Mouse (Mus musculus) stomach, embryonic 16.5 days (tissue): Measurements from ENCODE around the gene Ipo9. TPM values are rescaled to one million over a fixed set of nuclear protein-coding genes. Genes with fewer than 3 reads are reported as not detected.

Experiments
- ATAC-seq: fragments of 200-750 bp; cut with Nextera tagmentation; 2 replicates; pipeline ENCODE4 v1.8.0; 2017; ENCODE audit warnings: moderate number of reproducible peaks, moderate TSS enrichment; ENCODE audit not compliant: insufficient read depth, low FRiP score
- H3K27ac ChIP-seq: fragments of 300-500 bp; sonication (generic); 2 replicates; pipeline ENCODE4 v1.5.1; 2014; ENCODE audit warnings: low read length
- H3K27me3 ChIP-seq: fragments of 300-500 bp; sonication (generic); 2 replicates; pipeline ENCODE4 v1.6.1; 2014; ENCODE audit warnings: low read length, control low read depth, mixed read lengths; ENCODE audit not compliant: control insufficient read depth, insufficient read depth
- H3K36me3 ChIP-seq: fragments of 300-500 bp; sonication (generic); 2 replicates; pipeline ENCODE4 v1.6.1; 2014; ENCODE audit warnings: low read length; ENCODE audit not compliant: control insufficient read depth, insufficient read depth
- H3K4me1 ChIP-seq: fragments of 300-500 bp; sonication (generic); 2 replicates; pipeline ENCODE4 v1.6.1; 2014; ENCODE audit warnings: low read length, control low read depth, mixed read lengths; ENCODE audit not compliant: control insufficient read depth, insufficient read depth
- H3K4me2 ChIP-seq: fragments of 300-500 bp; sonication (generic); 2 replicates; pipeline ENCODE4 v1.6.1; 2014; ENCODE audit warnings: low read depth, low read length, mixed read lengths
- H3K4me3 ChIP-seq: fragments of 300-500 bp; sonication (generic); replicated peaks from 2 replicates; pipeline ENCODE4 v1.5.1; 2014; ENCODE audit warnings: mild to moderate bottlenecking, low read length
- H3K9ac ChIP-seq: fragments of 300-500 bp; sonication (generic); 2 replicates; pipeline ENCODE4 v1.6.1; 2014; ENCODE audit warnings: low read length
- H3K9me3 ChIP-seq: fragments of 300-500 bp; sonication (generic); replicated peaks from 2 replicates; pipeline ENCODE4 v1.6.1; 2016; ENCODE audit warnings: low read length, control low read depth; ENCODE audit not compliant: control insufficient read depth
- WGBS: fragments of 180-500 bp; shearing (Covaris S2); extraction: QIAGEN DNeasy Blood & Tissue Kit; methylation state at CpG from one replicate; pipeline ENCODE4 v1.1.7; 2014; 5-methylcytosine and 5-hydroxymethylcytosine counted together
- polyA plus RNA-seq: library from polyadenylated mRNA; unstranded; fragments of >200 nt; fragmentation: Nextera tagmentation; extraction: Ambion mirVana; gene quantifications from 2 replicates; pipeline ENCODE4 v1.2.1, GENCODE M21; 2015

Gene Ipo9
- 92.4 and 94.8 TPM in 2 replicates for polyA plus RNA-seq

- peak; percentile 96 for ATAC-seq
- H3K4me3 ChIP-seq = peak within 1 kb of the TSS; percentile 88
- H3K9me3 ChIP-seq = no peaks in the 10 kb centered on the region
- H3K9ac ChIP-seq = peak within 1 kb of the TSS; percentile 92
- H3K4me1 ChIP-seq = peaks cover 14% of the 10 kb centered on the region
- no peaks in the 10 kb centered on the region for H3K27me3 ChIP-seq
- H3K4me2 ChIP-seq = peak within 1 kb of the TSS; percentile 72
- no peaks in the 10 kb centered on the region for H3K36me3 ChIP-seq
- H3K27ac ChIP-seq = peak within 1 kb of the TSS; percentile 89
- under 1% methylated on average over 65 of the region's 65 CpGs for WGBS
Measured at GRCm38 (mm10) chr1:135429901-135430668, at the start of gene Ipo9. Ipo9 (minus strand) TSS chr1:135430499.

GRCm38 (mm10) chr1:135475571-135475895 is 45.2 kb upstream of the Ipo9 start:
- no peaks in the 10 kb centered on the region for H3K9me3 ChIP-seq
- H3K9ac ChIP-seq = no peak overlapping the region
- H3K27ac ChIP-seq = no peak overlapping the region; the same call in 1 of the 2 replicates
- H3K36me3 ChIP-seq = no peaks in the 10 kb centered on the region
- no peak overlapping the region for H3K4me3 ChIP-seq
- peaks cover 11% of the 10 kb centered on the region; the same call in 1 of the 2 replicates for H3K4me1 ChIP-seq
- no peak for ATAC-seq
- no peak overlapping the region for H3K4me2 ChIP-seq
- 85% methylated on average over 7 of the region's 7 CpGs for WGBS
- H3K27me3 ChIP-seq = no peaks in the 10 kb centered on the region

DNA sequence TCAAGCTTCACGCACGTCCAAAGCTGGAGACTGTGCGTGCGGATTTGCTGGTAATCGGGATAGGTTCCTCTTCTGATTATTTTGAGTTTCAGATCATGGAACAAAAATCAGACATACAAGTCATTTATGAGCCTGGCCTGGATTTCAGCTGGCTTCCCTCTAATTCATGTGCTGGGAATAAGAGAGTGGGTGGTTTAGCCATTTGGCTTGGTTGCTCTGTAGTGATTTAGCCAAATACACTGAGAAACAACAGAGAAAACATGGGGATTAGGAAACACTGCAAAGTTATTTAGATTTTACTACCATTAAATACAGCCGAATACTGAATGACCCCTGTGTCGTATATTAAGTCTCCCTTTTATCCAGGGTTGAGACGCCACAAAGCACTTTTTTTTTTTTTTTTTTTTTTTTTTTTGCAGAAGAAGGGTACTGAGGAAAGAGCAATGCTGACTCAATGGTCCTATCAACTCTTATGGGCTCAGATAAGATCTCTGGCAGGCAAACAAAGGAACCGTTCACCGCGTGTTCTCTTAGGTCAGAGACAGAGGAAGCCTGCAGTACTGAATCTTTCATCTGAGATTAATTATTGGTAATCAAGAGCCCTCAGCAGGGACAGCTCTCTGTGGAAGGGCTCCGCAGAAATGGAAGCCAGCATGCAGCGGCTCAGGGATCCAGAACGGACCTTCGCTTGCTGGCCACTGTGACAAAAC is 44.7 kb upstream of the Ipo9 start:
- Histone ChIP-seq H3K4me1 (peaks cover 11% of the 10 kb centered on the region; the same call in 1 of the 2 replicates), H3K4me2 (no peak overlapping the region), H3K9me3 (no peaks in the 10 kb centered on the region), H3K36me3 (no peaks in the 10 kb centered on the region), H3K27me3 (no peaks in the 10 kb centered on the region), H3K4me3 (no peak overlapping the region), H3K9ac (no peak overlapping the region), H3K27ac (peak overlapping the region; percentile 48)
- WGBS = 66% methylated on average over 15 of the region's 15 CpGs
- no peak for ATAC-seq

- no peaks in the 10 kb centered on the region for H3K27me3 ChIP-seq
- no peak overlapping the region for H3K9ac ChIP-seq
- peaks cover 11% of the 10 kb centered on the region; the same call in 1 of the 2 replicates for H3K4me1 ChIP-seq
- no peak overlapping the region for H3K4me3 ChIP-seq
- no peaks in the 10 kb centered on the region for H3K36me3 ChIP-seq
- 40% methylated on average over 5 of the region's 5 CpGs for WGBS
- H3K9me3 ChIP-seq = no peaks in the 10 kb centered on the region
- no peak overlapping the region for H3K27ac ChIP-seq
- H3K4me2 ChIP-seq = no peak overlapping the region
- no peak for ATAC-seq
Measured at GRCm38 (mm10) chr1:135472536-135472935, 42.2 kb upstream of the Ipo9 start.

DNA sequence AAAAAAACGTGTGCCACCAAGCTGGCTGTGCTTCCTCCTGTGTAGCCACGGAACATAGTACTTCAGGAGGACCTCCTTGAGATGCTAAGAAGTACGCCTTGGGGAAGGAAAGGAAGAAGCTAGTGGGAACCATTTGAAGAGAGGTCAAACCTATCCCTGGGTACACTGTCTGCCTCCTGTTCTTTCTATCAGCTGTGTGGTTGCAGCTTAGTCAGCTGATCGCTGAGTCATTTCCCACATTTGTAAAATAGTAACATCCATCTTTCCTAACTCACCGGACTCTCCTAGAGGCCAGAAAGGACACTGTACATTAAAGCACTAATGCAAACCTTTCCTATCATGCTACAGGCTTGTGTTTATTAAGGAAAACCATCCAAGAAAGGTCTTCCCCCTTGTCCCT is 41.4 kb upstream of the Ipo9 start:
- Histone ChIP-seq H3K27ac (no peak overlapping the region), H3K4me2 (no peak overlapping the region), H3K27me3 (no peaks in the 10 kb centered on the region), H3K9me3 (no peaks in the 10 kb centered on the region), H3K4me3 (no peak overlapping the region), H3K9ac (no peak overlapping the region), H3K36me3 (no peaks in the 10 kb centered on the region), H3K4me1 (peaks cover 11% of the 10 kb centered on the region; the same call in 1 of the 2 replicates)
- 77% methylated on average over 5 of the region's 5 CpGs for WGBS
- ATAC-seq = no peak

GRCm38 (mm10) chr1:135470546-135470945 is 40.2 kb upstream of the Ipo9 start:
- H3K36me3 ChIP-seq = peaks cover 2% of the 10 kb centered on the region; the same call in 1 of the 2 replicates
- H3K4me2 ChIP-seq = no peak overlapping the region

DNA sequence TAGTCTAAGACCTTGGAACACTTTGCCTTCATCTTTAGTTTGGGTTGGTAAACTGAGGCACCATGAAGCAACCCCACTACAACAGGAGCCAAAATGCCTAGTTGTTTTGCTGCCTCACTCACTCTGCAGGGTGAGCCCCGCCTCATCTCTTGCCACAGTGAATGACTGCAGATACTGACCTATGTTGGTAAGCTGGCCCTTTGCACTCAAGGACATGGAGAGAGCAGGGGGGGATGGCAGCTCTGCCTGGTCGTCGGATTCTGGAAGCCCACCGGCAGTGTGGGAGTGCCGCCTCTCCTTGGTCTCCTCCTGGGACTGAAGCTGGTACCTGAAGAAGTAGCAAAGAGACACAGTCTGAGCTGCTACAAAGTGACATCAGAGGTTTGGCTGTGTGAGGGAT is 37.2 kb upstream of the Ipo9 start:
- Histone ChIP-seq H3K9me3 (no peaks in the 10 kb centered on the region), H3K27me3 (no peaks in the 10 kb centered on the region), H3K36me3 (peaks cover 4% of the 10 kb centered on the region), H3K27ac (no peak overlapping the region), H3K4me2 (no peak overlapping the region), H3K4me3 (no peak overlapping the region), H3K4me1 (peaks cover 7% of the 10 kb centered on the region; the same call in 1 of the 2 replicates), H3K9ac (no peak overlapping the region)
- ATAC-seq = no peak
- 92% methylated on average over 5 of the region's 5 CpGs for WGBS

More at GRCm38 (mm10) chr1:135470546-135470945, 40.2 kb upstream of the Ipo9 start:
- H3K4me3 ChIP-seq = no peak overlapping the region
- peaks cover 9% of the 10 kb centered on the region; the same call in 1 of the 2 replicates for H3K4me1 ChIP-seq
- H3K9me3 ChIP-seq = no peaks in the 10 kb centered on the region
- no peaks in the 10 kb centered on the region for H3K27me3 ChIP-seq
- no peak overlapping the region for H3K27ac ChIP-seq
- no peak for ATAC-seq
- H3K9ac ChIP-seq = no peak overlapping the region
- 89% methylated on average over 13 of the region's 13 CpGs for WGBS

DNA sequence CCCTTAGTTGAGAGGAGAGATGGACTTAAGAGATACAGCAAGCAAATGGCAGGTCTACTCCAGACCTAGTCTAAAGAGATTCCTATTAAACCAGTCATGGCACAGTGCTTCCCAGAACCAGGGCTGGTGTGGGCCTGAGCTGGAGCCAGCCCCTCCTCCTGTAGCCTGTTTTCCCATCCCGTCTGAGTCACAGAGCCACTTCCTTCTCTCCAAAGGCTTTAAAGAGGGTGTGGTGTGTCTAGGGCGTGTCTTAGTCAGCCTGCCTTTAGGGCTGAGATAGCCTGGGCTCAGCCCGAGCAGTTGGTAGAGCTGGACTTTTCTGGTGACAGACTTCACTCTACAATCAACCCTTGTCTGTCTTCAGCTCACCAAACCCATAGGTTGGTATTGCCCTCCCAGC is 36.6 kb upstream of the Ipo9 start:
- peaks cover 4% of the 10 kb centered on the region for H3K36me3 ChIP-seq
- no peak overlapping the region for H3K27ac ChIP-seq
- peaks cover 8% of the 10 kb centered on the region; the same call in 1 of the 2 replicates for H3K4me1 ChIP-seq
- no peaks in the 10 kb centered on the region for H3K27me3 ChIP-seq
- no peaks in the 10 kb centered on the region for H3K9me3 ChIP-seq
- peak; percentile 21; the same call in 1 of the 2 replicates for ATAC-seq
- 64% methylated on average over 3 of the region's 3 CpGs for WGBS
- H3K9ac ChIP-seq = no peak overlapping the region
- H3K4me3 ChIP-seq = no peak overlapping the region
- no peak overlapping the region for H3K4me2 ChIP-seq

- peaks cover 13% of the 10 kb centered on the region; the same call in 1 of the 2 replicates for H3K4me1 ChIP-seq
- H3K27ac ChIP-seq = no peak overlapping the region
- no peak overlapping the region for H3K4me3 ChIP-seq
- peaks cover 4% of the 10 kb centered on the region for H3K36me3 ChIP-seq
- H3K4me2 ChIP-seq = no peak overlapping the region
- no peak overlapping the region for H3K9ac ChIP-seq
- no peaks in the 10 kb centered on the region for H3K9me3 ChIP-seq
- H3K27me3 ChIP-seq = no peaks in the 10 kb centered on the region
- WGBS = 89% methylated on average over 19 of the region's 19 CpGs
- no peak for ATAC-seq
Measured at GRCm38 (mm10) chr1:135465734-135466133, 35.4 kb upstream of the Ipo9 start.
